Mouse (Mus musculus) heart, adult 8-10 months (tissue): ENCODE results near the gene Hyal2. TPM values are rescaled to one million over a fixed set of nuclear protein-coding genes. Genes with fewer than 3 reads are reported as not detected.

Experiments
- DNase-seq: peaks from one replicate; pipeline ENCODE4 v3.0.0; 2022; ENCODE audit warnings: low spot score
- total RNA-seq, 4 experiments: library from RNA; stranded (reverse); gene quantifications; 2 replicates each; pipeline ENCODE4 v1.2.4; 2022

Hyal2 gene
- total RNA-seq, 4 experiments from 2014 or later: 31.2 to 45.8 (median 40.6) TPM

DNA sequence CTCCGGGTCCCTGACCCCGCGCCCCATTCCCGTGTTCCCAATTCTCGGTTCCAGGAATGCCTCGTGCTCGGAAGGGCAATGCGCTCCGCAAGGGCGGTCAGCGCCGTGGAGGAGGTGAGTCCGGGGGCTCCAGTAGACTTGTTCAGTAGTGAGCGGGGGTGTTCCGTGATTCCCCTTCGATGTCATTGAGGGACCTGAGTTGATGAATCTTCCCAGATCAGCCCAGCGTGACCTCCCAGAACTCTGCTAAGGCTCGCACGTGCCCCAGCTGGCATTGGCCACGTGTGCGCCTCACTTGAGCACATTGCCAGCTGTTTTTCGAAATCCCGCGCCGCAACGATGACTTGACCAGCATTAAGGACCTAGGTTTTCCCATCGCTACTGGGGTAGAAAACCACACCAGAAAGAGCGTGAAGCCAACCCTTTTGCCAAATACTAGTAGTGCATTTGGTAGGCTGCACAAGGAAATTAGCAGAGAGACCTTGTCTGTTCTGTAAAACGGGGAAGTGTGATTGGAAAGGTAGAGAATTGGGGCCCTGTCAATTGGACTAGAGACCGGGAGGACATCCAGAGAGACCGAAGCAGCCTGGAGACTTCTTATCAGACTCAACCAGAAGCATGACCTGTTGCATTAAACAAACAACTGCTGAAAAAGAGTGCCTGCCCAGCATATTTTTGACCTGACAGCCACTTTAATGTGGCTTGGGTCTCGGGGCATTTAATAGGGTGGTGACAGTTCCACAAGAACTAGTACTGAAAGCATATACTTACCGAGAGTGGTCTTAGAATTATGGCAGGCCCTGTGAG is 20.3 kb downstream of the Hyal2 start:
- DNase-seq: no peak

DNA sequence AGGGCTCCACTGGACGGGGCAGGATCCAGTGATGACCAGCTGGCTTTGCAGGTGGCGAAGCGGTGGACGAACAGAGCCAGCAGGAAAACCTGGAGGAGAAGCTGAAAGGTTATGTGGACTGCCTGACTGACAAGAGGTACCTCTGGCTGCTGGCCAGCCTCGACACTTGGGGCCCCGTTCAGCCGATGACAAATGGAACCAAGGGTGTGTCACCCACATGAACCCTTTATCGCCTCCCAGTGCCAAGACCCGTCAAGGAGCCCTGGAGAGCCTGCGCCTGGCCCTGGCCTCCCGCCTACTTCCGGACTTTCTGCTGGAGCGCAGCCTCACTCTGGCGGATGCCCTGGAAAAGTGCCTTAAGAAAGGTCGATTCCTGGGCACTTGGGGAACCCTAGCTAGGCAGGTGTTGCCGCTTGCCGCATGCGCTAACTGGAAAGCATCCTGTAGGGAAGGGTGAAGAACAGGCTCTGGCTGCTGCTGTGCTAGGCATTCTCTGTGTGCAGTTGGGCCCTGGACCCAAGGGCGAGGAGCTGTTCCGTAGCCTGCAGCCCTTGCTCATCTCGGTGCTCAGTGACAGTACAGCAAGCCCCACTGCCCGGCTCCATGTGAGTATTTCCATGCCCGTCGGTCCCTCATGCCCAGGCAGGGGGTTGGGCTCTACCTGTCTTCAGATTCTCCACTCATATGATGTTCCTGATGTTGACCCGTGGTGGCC is 22.5 kb downstream of the Hyal2 start:
- DNase-seq: no peak

DNA sequence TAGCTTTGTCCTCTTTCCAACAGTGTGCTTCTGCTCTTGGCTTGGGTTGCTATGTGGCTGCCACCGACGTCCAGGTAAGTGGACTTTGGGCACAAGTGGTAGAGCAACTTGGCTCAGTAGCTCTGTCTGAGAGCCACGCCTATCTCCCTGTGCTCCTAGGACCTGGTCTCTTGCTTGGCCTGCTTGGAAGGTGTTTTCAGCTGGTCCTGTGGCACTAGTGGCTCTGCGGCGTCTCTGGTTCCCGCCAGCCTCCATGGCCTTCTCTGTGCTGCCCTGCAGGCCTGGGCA is 23.0 kb downstream of the Hyal2 start:
- no peak for DNase-seq

DNA sequence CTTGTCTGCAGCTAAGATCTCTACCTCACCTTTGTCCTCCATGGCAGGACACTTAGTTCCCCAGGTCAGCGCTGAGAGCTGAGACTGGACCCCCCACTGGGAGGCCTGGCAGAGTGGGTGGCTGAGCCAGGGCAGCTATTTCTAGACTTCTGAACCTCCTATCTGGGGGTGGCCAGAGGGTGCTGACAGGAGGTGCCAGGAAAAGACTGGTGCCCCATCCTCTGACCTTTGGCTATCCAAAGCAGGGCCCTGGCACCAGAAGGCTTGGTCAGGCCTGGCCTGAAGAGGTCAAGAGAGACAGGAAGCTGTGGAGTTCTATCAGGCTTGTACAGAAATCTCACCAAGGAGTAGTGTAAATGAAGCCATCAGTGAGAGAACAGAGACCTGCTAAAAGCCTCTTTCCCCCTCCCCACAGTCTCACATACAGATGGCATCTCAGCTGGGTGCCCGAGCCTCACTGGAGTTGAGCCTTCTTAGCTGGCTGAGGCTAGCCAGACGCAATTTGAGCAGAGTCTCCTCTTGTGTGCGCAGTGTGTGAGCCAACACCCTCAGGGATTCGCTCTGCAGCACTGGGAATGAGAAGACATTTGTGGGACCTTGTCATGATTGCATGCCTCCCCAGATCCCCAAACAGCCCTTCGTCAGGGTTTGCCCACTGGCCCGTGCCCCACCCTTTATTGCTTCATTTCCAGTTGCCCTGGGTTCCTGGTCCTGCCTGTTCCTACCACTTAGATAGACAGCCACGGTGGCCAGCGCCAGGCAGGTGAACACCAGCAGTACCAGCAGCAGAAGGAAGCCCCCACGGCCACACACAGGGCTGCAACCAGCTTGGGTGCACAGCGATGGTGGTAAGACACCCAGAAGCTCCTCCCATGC is 25.6 kb downstream of the Hyal2 start:
- peak; percentile 60 for DNase-seq

DNA sequence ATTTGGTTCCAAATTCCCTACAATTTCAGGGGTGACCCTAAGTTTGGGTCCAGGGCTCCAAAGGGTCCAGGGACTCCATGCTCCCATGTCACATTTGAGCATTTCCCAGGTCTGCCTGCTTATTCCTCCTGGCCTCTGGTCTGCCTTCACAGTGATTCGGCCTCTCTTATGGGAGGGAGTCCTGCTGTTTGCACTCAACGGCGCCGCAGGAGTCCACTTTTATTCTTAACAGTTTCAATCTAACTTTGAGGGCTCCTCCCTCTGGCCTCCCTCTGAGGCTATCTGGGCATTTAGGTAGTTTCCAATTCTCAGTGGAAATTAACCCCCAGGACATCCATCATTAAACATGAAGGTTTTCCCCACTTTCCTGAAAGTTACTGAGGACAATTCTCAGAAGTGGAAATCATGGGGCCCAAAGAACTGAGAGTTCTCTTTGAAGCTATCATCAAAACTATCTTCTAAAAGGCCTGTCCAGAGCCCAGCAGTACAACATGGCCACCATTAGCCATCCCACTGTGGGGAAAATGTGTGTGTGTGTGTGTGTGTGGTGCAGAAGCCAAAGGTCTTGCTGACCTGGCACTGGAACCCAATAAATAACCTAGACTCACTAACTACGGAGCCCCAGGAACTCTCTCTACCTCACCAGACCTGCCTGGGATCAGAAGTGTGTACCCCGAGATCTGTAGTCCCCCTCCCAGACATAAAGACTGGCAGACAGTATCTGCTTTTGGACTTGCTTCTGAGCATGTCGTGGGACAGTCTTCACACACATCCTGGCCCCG is 26.7 kb downstream of the Hyal2 start:
- DNase-seq: no peak

DNA sequence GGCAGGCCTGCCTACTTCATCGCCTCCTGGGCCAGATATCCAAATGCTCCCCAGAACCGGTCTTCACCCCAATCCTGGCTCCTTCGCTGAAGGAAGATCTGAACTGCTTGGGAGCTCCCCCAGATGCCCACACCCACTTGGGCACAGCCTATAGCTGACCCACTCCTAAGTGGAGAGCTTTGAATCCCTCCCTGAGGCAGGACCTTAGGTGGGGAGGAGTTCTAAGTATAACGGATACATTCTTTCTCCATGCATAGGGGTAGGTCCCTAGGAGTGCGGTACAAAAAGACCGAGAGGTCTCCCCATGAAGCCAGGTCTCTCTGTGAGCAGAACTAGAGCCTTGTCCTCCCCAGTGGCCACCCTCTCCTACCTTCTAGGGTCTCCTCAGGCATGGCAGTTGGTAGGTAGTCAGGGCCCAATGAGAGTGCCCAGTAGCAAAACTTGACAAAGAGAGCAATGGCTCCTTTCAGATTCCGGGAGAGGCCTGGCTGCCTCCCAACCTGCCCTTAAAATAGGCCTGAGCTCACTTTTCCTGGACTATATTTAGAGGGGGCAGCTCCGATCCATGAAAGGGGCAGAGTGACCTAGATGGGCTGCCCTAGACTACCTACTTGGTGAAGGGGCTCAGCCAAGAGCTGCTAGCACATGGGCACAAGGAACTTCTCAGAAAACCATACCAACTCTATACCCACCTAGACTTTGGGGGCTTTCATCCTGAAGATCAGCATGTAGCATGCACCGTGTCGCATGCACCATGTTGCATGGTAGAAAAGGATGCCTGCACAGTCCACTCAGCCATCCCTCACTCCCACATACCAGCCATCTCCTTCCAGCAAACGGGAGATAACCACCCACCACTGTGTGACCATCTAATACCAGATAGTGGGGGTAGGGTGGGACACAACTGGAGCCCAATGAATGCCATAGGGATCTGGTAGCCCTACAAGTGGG is 29.1 kb downstream of the Hyal2 start:
- DNase-seq: peak; percentile 82

DNA sequence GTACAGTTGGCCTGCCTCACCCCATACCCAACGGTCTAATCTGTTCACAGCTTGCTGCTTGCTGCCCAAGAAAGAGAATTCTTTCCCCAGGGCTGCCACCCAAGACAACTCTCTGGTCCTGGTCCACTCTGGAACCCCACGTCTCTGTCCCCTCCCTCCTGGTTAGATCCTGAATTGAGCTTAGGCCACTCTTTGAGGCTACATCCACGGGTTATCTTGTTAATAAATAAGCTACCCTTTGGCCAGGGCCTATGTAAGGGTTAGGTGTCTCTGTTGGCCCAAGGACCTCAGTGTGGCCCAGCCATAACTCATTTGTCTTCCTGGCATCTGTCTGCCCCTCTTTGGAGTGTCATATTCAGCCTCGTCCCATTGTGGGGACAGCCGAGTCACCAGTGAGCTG is 30.6 kb downstream of the Hyal2 start:
- no peak for DNase-seq

DNA sequence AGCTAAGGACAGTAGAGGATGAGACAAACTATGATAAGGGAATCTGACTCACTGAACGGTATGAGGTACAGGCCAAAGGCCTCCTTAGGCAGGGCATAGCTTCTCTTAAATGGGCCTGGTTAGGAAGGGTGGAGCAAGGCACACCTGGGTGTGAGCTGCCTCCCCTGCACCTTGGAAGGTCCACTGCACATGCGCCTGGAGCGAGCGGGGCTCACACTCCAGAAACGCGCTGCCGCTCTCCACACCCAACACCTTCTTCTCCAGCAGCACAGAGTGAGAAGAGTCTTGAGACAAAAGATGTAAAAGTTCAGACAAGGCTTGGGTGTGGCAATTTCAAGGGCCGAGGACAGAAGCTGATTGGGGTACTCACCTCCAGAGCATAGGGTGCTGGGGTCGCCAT is 31.7 kb downstream of the Hyal2 start:
- DNase-seq: no peak

DNA sequence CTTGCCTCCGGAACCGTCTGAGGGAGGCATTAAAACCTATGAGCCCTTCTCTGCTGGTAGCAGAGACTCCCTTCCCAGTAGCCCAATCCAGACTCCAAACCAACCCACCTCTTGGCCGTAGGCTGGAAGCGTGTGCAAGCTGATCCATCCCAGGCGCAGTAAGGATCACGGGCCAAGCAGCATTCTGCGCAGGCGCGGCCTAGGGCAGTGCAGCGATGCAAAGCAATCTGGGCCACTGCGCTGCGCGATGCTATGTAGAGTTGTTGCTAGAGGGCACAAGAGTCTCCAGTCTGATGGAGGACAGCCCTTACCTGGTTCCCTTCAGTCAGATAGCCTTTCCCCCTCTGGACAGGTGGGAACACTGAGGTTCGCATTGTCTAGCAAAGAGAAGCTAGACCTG is 32.1 kb downstream of the Hyal2 start:
- DNase-seq: no peak

DNA sequence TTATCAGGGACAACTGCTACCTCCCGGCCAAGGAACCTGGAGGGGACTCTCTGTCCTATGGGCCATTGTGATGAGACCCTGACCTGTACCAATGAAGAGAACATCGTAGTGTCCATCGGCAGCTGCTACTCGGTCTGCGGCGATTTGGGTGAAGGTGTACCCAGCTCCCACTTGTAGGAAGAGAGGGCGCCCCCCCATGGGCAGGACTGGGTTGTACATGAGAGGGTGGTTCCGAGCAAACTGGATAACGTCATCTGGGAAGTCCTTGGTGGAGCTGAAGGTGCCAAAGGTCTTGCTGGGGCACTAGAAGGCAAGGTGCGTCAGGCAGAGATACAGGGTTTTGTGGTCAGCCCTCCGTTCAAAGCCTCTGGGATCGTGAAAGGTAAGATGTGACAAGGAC is 33.0 kb downstream of the Hyal2 start:
- DNase-seq: no peak

DNA sequence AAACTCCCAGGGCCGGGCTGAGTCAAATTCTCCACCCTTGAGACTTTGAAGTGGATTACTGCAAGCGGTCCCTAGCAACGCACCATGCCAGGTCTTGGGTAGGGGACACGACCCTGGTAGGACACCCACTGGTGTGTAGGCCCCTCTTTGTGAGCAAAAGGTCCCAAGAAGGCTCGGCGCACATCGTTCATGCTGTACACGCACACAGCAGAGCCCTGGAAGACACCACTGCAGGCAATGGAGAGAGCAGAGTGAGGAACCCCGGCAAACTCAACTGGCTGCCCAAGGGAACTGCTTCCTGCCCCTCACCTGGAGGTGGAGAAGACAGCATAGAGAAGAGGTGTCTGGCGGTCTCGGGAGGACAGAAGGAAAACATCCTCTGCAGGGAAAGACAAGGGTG is 33.5 kb downstream of the Hyal2 start:
- DNase-seq: no peak

DNA sequence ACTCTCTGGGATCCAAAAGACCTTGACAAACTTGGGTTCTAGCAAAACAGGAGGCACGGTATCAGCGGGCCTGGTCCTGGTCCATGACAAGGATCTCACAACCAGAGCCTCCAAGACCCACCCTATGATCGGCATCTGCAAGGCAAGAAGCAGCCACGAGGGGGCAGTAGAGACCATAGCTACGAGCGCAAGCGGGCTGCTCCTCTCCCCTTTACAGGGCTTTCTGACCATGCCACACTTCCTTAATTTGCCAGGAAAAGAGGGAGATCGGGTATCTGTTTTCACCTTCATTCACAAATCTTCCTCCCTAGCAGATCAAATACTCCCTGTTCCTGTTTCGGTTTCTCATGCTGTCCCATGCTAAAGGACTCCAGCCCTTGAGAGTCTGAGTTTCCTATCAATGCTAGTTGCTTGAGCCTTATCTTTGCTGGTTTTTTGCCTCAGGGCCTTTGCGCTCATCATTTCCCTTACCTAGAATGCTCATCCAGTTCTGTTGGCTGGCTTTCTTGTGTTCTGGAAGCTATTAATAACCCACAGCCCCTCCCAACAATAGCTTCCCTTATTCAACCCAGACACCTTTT is 34.4 kb downstream of the Hyal2 start:
- DNase-seq: peak; percentile 95

DNA sequence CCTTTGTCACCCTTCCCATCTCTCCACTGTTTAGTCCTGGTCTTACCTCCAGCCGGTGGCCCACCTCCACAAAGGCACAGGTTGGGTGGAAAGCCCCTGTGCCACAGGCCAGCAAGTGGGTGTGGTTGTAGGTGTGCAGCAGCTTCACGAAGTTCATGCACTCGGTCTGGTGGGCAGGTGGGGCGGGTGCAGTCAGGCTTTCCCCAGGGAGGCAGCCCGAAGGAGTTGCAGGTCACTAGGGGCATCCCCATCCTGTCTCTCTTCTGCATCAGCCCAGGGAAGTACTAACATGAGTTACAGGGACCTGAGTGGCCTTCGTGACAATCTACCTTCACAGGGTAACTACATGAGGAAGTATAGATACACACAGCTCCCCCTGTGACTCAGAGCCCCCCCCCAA is 35.5 kb downstream of the Hyal2 start:
- DNase-seq: no peak

DNA sequence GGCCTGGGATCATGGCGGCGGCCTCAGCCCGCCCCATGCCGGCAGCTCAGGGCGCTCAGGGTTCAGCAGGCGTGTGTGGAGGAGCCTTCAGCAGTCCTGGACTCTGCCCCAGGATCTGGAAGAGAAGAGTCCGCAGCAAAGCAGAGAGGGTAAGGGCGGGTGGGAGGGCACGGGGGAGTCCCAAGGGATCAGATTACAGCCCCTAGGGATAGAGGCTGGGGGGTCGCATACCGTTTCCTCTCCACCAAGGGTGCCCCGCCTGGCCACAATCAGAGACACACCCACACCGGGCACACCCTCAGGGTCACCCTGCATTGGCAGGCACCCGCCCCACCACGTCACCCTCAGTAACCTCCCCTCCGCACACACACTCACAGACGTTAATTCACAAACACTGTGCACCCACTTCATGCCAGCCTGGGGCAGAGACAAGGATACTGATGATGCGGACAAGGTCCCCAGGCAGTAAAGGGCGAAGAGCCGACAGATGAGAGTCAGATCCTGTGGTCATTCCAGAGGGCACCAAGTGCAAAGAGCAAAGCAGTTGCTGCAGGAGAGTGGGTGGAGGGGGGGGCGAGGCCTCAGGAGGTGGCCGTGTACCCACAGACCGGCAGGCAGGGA is 37.4 kb downstream of the Hyal2 start:
- no peak for DNase-seq

DNA sequence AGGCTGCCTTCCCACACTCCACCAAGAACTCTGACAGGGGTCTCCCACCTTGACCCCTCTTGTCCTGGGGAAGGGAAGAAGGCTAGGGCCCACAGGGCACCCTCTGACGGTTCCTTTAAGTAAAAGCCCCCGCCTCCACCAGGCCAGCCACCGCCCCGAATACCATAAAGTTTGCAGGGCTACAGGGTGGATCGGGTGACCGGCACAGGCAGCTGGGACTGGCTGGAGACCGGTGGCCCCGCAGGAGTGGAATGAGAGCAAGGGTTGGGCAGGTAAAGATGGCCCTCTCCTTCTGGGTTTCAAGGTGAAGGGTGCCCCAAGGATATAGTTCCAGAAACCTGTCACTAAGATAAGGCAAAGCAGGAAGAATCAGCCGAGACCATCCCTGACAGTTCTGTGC is 38.8 kb downstream of the Hyal2 start:
- DNase-seq: no peak

DNA sequence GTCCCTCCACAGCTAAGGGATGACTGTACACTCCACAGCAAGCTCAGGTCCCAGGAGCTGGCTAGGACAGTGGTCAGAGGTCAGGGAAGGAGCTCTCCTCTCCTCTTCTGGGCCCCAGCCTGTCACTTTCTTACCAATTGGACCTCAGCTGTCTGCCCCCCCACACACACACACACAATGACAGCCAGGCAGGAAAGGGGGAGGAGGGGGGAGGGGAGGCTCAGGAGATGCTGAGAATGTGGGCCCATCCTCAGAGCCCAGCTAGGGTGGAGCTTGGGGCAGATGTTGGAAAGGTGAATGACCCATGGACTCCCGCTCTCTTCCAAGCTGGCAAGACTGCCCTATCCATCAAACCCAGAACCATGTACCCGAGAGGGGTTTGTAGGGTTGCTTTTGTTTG is 39.3 kb downstream of the Hyal2 start:
- no peak for DNase-seq

DNA sequence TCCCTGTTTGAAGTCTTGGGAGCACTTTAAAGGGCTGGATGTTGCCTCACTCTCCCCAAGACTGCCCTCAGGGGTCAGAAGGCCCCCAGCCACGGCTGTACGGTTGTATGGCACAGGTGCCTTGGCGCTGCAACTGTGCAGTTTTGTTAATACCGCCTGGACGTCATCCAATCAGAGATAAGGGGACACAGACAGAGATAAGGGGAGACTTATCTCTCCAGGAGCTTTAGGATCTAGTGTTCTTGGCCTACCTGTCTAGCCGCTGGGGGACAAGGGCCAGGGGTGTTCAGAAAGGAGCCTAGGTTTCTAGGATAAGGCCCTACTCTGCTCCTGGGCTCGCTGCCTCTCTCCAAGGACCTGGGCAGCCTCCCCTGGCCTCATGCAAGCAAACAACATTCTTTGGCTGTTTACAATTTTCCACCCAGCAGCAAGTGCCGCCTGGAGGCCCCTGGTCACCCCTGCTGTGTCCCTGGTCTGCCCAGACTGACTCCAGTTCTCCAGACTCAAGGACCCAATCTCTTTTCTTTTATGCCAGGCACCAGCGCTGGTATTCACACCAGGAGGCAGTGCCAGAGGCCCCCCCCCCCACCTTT is 40.0 kb downstream of the Hyal2 start:
- no peak for DNase-seq

DNA sequence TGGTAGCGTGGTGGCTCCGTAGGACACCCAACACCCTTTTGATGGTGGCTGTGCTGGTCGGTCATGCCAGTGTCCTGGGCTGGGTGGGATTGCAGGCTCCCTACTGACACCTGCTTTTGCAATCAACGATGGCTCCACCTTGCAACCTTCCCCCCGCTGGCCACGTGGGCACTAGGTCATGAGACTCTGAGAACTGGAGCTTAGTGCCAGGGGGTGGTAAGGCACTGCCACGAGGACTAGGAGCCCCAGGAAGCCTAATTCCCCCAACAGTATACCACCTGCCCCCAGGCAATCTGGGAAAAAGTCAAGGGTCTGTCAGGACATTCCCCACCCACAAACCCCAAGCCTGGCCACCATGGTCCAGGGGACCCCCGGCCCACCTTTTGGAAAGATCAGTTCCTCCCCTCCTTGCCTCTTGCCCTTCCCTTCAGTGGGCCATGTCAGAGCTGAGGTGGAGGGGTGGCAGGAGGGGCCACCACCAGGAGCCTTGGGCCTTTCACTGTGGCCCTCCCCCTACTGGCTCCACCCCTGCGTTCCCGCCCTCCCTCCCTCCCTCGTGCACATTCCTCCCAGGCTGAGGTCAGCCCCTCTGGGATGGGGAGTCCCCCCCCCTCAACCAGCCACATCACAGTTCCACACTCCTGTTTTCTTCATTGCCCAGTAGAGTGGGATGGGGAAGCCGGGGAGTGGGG is 41.1 kb downstream of the Hyal2 start, which contains the start of gene Sema3b:
Sema3b (minus strand) TSS at position 489 of the 692 bp plus-strand sequence.
- no peak for DNase-seq

DNA sequence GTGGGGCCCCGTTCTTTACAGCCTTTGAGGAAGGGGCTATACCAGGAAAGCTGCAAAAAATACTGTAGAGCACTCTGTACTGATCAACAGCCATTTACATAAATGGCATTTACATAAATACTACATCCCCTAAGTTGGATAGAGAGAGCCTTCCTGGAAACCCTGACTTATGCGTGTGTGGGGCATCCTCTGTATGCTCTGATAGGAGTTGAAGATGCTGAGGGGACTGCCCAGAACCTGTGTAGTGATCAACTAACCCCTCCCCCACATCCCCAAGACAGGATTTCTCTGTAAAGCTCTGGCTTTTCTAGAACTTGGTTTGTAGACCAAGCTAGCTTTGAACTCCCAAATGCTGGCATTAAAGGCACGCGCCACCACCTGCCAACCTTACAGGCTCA is 41.7 kb downstream of the Hyal2 start:
- DNase-seq: no peak
